Mouse (Mus musculus) cerebellum, adult 2 months (tissue): ENCODE results near the gene Slc6a6.

Source experiments
- CTCF ChIP-seq: fragments of 200-500 bp; IDR thresholded peaks from 2 replicates; pipeline ENCODE4 v1.5.1; 2011; ENCODE audit warnings: low read depth, mild to moderate bottlenecking, control low read depth, low read length, moderate library complexity, borderline replicate concordance; ENCODE audit not compliant: insufficient read depth
- POLR2A ChIP-seq: fragments of 200-500 bp; IDR thresholded peaks from 2 replicates; pipeline ENCODE4 v1.6.1; 2011; ENCODE audit warnings: low read length, control low read depth, borderline replicate concordance; ENCODE audit not compliant: insufficient read depth

DNA sequence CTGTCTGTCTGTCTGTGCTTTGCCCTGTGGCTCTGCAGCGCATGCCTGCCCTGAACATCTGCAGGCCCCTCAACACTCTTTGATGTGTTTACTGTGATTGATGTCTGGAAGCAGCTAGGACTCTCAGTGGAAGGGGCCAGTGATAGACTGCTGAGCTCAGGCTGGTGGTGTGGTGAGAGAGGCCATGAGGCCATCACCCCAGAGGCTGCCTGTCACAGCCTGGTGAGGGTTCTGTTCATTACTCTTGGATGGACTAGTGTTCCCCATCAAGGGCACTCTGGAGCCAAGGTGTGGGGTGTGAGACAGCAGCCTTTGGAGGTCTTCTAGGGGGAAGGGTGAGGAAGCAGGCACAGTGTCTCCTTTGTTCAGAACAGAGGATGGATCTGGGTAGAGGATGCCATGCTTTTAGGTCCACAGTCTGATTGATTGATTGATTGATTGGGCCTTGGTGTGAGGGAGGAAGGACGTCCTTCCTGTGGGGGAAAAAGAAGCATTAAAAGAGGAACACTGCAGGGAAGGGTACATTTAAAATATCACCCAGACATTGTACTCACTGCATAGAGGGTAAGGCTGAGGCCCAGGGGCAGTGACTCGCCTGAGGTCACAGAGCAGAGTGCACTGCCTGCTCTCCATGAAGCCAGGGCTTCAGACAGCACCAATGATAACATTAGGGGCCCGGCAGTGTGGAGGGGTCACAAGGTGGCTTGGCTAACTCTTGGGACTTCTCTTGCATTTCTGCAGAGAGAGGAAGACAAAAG, 28.4 kb downstream of the Slc6a6 start:
- TF ChIP-seq CTCF (no peak), POLR2A (no peak)
